Mouse (Mus musculus) ES-E14 (cell line): ENCODE measurements around the gene Stat6.

Source experiments
- MAFK ChIP-seq: IDR thresholded peaks from 2 replicates; pipeline ENCODE4 v1.6.1; 2014; ENCODE audit warnings: mild to moderate bottlenecking, low read depth, low read length, inconsistent platforms; ENCODE audit not compliant: insufficient read depth
- ZNF384 ChIP-seq: IDR thresholded peaks from 2 replicates; pipeline ENCODE4 v1.6.1; 2012; ENCODE audit warnings: low read depth, low read length, inconsistent platforms

DNA sequence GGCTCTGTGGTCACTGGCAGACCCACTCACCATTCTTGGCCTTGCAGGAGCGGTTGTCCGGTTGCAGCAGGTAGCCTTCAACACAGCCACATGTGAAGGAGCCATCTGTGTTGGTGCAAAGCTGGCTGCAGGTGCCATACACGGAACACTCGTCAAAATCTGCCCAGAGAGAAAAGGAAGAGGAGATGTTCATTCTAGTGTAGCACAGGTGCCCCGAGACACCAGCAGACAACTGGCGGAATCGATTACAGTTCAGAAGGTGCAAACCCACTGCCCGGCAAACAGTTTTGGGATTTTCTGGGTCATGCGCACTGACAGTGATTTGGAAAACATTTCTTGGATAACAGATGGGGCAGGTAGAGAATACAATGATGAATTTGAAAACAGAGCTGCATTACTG is 37.0 kb upstream of the Stat6 start:
- no peak for TF ChIP-seq MAFK
- TF ChIP-seq ZNF384: no peak
